8 mouse cellular contexts compared by ENCODE assay signal in genomic region chr5:124598224-124599174, GRCm38 (mm10). TPM values are rescaled to one million over a fixed set of nuclear protein-coding genes. Genes with fewer than 3 reads are reported as not detected.
DNase-seq lines count a peak whose midpoint lies in the region; ATAC-seq and TF ChIP-seq lines count a peak whose summit lies in the region.

No protein-coding gene starts in this region.

- no peaks in the 10 kb centered on the region for H3K9me3 ChIP-seq in neural tube, embryonic 15.5 days (replicated peaks)

- H3K27ac ChIP-seq in layer of hippocampus, adult 2 months, result peak overlapping the region; percentile 86
- H3K27ac ChIP-seq in neural tube, embryonic 15.5 days (replicated peaks), result peak overlapping the region; percentile 70; the same call in 1 of the 2 replicates
- H3K27ac ChIP-seq in testis, adult 2 months (ENCODE audit: control insufficient read depth, insufficient read depth, low read depth, low read length), result peak overlapping the region; percentile 61

- ATAC-seq in Patski, result peak; percentile 95
- ATAC-seq in hematopoietic stem cell, adult 5-6 weeks (replicated peaks in 1 of 2; ENCODE audit: insufficient read depth in 1 of 2, low FRiP score in 2 of 2, low TSS enrichment in 1 of 2, low read depth in 1 of 2, poor library complexity in 2 of 2, severe bottlenecking in 2 of 2), result peak; percentile 96
- ATAC-seq in neural tube, embryonic 15.5 days (ENCODE audit: low FRiP score), result peak; percentile 100

- in situ Hi-C loops in Patski (cut with MboI; ENCODE audit: low pct_unique_long_range_greater_than_20kb), result no loop called here

- POLR2A ChIA-PET in Patski (lab: Charles Lee), result no interaction called here

- H3K9ac ChIP-seq in neural tube, embryonic 15.5 days (replicated peaks), result peak overlapping the region; percentile 85

- CTCF ChIA-PET in Patski (lab: Charles Lee), result interaction anchor here (1.4 kb wide), 1 partner anchor 11 kb away, joined by 3 read pairs; no protein-coding TSS in a partner anchor

- peaks cover 46% of the 10 kb centered on the region for H3K36me3 ChIP-seq in neural tube, embryonic 15.5 days
- peaks cover 1% of the 10 kb centered on the region for H3K36me3 ChIP-seq in testis, adult 2 months (ENCODE audit: control insufficient read depth, insufficient read depth, low read length)

- no peak for TF ChIP-seq CTCF in Patski (IDR thresholded peaks at IDR 0.05)
- no peak for TF ChIP-seq CTCF in layer of hippocampus, adult 2 months (conservative IDR thresholded peaks at IDR 0.05)
- TF ChIP-seq CTCF in testis, adult 2 months (IDR thresholded peaks at IDR 0.05; ENCODE audit: control insufficient read depth, insufficient read depth, insufficient replicate concordance, low read depth, low read length), result no peak

- H3K4me1 ChIP-seq in neural tube, embryonic 15.5 days, result peaks cover 20% of the 10 kb centered on the region
- H3K4me1 ChIP-seq in testis, adult 2 months (ENCODE audit: control insufficient read depth, insufficient read depth, low read length), result peaks cover 6% of the 10 kb centered on the region

- 7% methylated on average over 30 of the region's 30 CpGs for WGBS in neural tube, embryonic 15.5 days

- peak overlapping the region; percentile 84 for H3K4me2 ChIP-seq in neural tube, embryonic 15.5 days

- H3K4me3 ChIP-seq in layer of hippocampus, adult 2 months, result peak overlapping the region; percentile 98
- H3K4me3 ChIP-seq in neural tube, embryonic 15.5 days (replicated peaks), result peak overlapping the region; percentile 89
- H3K4me3 ChIP-seq in testis, adult 2 months (ENCODE audit: control insufficient read depth, low read depth, low read length), result peak overlapping the region; percentile 98

- TF ChIP-seq POLR2A in testis, adult 2 months (IDR thresholded peaks at IDR 0.05; ENCODE audit: control insufficient read depth, low read depth, low read length), result peak; percentile 85

- H3K27me3 ChIP-seq in Patski, result no peaks in the 10 kb centered on the region
- no peaks in the 10 kb centered on the region for H3K27me3 ChIP-seq in neural tube, embryonic 15.5 days (replicated peaks)
- no peaks in the 10 kb centered on the region for H3K27me3 ChIP-seq in testis, adult 2 months (ENCODE audit: control insufficient read depth, insufficient read depth, low read length)

- DNase-seq in Patski (ENCODE audit: low read depth, low spot score), result peak; percentile 90
- peak; percentile 92 to 95 for DNase-seq in cerebellum, postnatal 14 days
- peak; percentile 95 to 97 for DNase-seq in frontal cortex, adult 2 months (ENCODE audit: extremely low spot score in 1 of 2, low spot score in 1 of 2)
- DNase-seq in layer of hippocampus, adult 2 months (ENCODE audit: low spot score in 2 of 2), result peak; percentile 91 to 97
- DNase-seq in lung, adult 18-20 months, result peak; percentile 95 to 97

RNA-seq across cellular contexts. Expression of gene Gtf2h3, which starts 19.6 kb away (rescaled TPM):
- polyA plus RNA-seq in Patski (2021), result 45.0 TPM
- 50.6 and 56.4 TPM in 2 replicates for polyA plus RNA-seq in frontal cortex, adult 2 months (2012; rRNA removed)
- total RNA-seq in hematopoietic stem cell, adult 5-6 weeks (2017), result 53.2 and 80.4 TPM in 2 replicates
- total RNA-seq in layer of hippocampus, adult 2 months (2021), result 10 to 100 TPM; 31.7 to 35.7 TPM
- polyA plus RNA-seq in neural tube, embryonic 15.5 days (2015; fragmentation: Nextera tagmentation; extraction: Ambion mirVana), result 39.5 and 46.0 TPM in 2 replicates
- 17.6 and 20.4 TPM in 2 replicates for polyA plus RNA-seq in testis, adult 2 months (2012; rRNA removed)

RNA-seq across cellular contexts. Expression of gene Eif2b1, which starts 19.6 kb away (rescaled TPM):
- polyA plus RNA-seq in Patski (2021), result 47.7 TPM
- 31.1 and 32.2 TPM in 2 replicates for polyA plus RNA-seq in frontal cortex, adult 2 months (2012; rRNA removed)
- total RNA-seq in hematopoietic stem cell, adult 5-6 weeks (2017), result 26.4 and 37.7 TPM in 2 replicates
- 10 to 100 TPM; 36.7 to 36.8 TPM for total RNA-seq in layer of hippocampus, adult 2 months (2021)
- polyA plus RNA-seq in neural tube, embryonic 15.5 days (2015; fragmentation: Nextera tagmentation; extraction: Ambion mirVana), result 58.1 and 65.3 TPM in 2 replicates
- 13.5 and 14.0 TPM in 2 replicates for polyA plus RNA-seq in testis, adult 2 months (2012; rRNA removed)

RNA-seq across cellular contexts. Expression of gene Atp6v0a2, which starts 29.9 kb away (rescaled TPM):
- polyA plus RNA-seq in Patski (2021), result 54.5 TPM
- polyA plus RNA-seq in frontal cortex, adult 2 months (2012; rRNA removed), result 41.7 and 44.4 TPM in 2 replicates
- total RNA-seq in hematopoietic stem cell, adult 5-6 weeks (2017), result 18.4 and 22.1 TPM in 2 replicates
- 10 to 100 TPM; 54.3 to 63.9 TPM for total RNA-seq in layer of hippocampus, adult 2 months (2021)
- 38.8 and 40.4 TPM in 2 replicates for polyA plus RNA-seq in neural tube, embryonic 15.5 days (2015; fragmentation: Nextera tagmentation; extraction: Ambion mirVana)
- 13.0 and 13.5 TPM in 2 replicates for polyA plus RNA-seq in testis, adult 2 months (2012; rRNA removed)

RNA-seq across cellular contexts. Expression of gene Ddx55, which starts 45.8 kb away (rescaled TPM):
- 24.5 TPM for polyA plus RNA-seq in Patski (2021)
- 38.2 and 38.3 TPM in 2 replicates for polyA plus RNA-seq in frontal cortex, adult 2 months (2012; rRNA removed)
- 16.0 and 16.4 TPM in 2 replicates for total RNA-seq in hematopoietic stem cell, adult 5-6 weeks (2017)
- total RNA-seq in layer of hippocampus, adult 2 months (2021), result 10 to 100 TPM; 27.4 to 32.6 TPM
- polyA plus RNA-seq in neural tube, embryonic 15.5 days (2015; fragmentation: Nextera tagmentation; extraction: Ambion mirVana), result 24.9 and 28.1 TPM in 2 replicates
- polyA plus RNA-seq in testis, adult 2 months (2012; rRNA removed), result 4.8 and 4.9 TPM in 2 replicates

RNA-seq across cellular contexts. Expression of gene Tmed2, which starts 58.0 kb away (rescaled TPM):
- 361 TPM for polyA plus RNA-seq in Patski (2021)
- polyA plus RNA-seq in frontal cortex, adult 2 months (2012; rRNA removed), result 108 and 133 TPM in 2 replicates
- total RNA-seq in hematopoietic stem cell, adult 5-6 weeks (2017), result 482 and 912 TPM in 2 replicates
- total RNA-seq in layer of hippocampus, adult 2 months (2021), result 10 to 100 TPM; 97.4 to 99.3 TPM
- polyA plus RNA-seq in neural tube, embryonic 15.5 days (2015; fragmentation: Nextera tagmentation; extraction: Ambion mirVana), result 336 and 384 TPM in 2 replicates
- 34.0 and 39.8 TPM in 2 replicates for polyA plus RNA-seq in testis, adult 2 months (2012; rRNA removed)

Comparison
In these comparisons a context has a peak if more than half of its experiments do, and no peak if none do; other contexts are left out.
1. Peak in every context shown above with its lines: DNase-seq, ATAC-seq, H3K4me3 ChIP-seq and H3K27ac ChIP-seq.